Mouse (Mus musculus) embryonic facial prominence, embryonic 11.5 days (tissue): ENCODE data around the gene Dnajb8. TPM values are rescaled to one million over a fixed set of nuclear protein-coding genes. Genes with fewer than 3 reads are reported as not detected.

Experiments
- ATAC-seq: fragments of 200-750 bp; cut with Nextera tagmentation; replicated peaks from 2 replicates; pipeline ENCODE4 v1.8.0; 2017; ENCODE audit warnings: low read depth; ENCODE audit not compliant: insufficient number of reproducible peaks, low FRiP score, low TSS enrichment
- DNase-seq: peaks from one replicate; pipeline ENCODE4 v3.0.0-alpha.2; 2015; ENCODE audit warnings: low spot score
- H3K27ac ChIP-seq: fragments of 300-500 bp; sonication (generic); replicated peaks from 2 replicates; pipeline ENCODE4 v1.5.1; 2014; ENCODE audit warnings: mild to moderate bottlenecking, low read depth, low read length, control low read depth
- H3K27me3 ChIP-seq: fragments of 300-500 bp; sonication (generic); 2 replicates; pipeline ENCODE4 v1.6.1; 2014; ENCODE audit warnings: mild to moderate bottlenecking, low read length, moderate library complexity, mixed read lengths; ENCODE audit not compliant: control insufficient read depth, insufficient read depth
- H3K36me3 ChIP-seq: fragments of 300-500 bp; sonication (generic); replicated peaks from 2 replicates; pipeline ENCODE4 v1.6.1; 2014; ENCODE audit warnings: low read depth, mild to moderate bottlenecking, low read length, moderate library complexity, mixed read lengths; ENCODE audit not compliant: control insufficient read depth, insufficient read depth
- H3K4me1 ChIP-seq: fragments of 300-500 bp; sonication (generic); 2 replicates; pipeline ENCODE4 v1.6.1; 2014; ENCODE audit warnings: low read length, mixed read lengths; ENCODE audit not compliant: control insufficient read depth, insufficient read depth
- H3K4me2 ChIP-seq: fragments of 300-500 bp; sonication (generic); 2 replicates; pipeline ENCODE4 v1.6.1; 2014; ENCODE audit warnings: low read depth, mild to moderate bottlenecking, control low read depth, low read length, moderate library complexity
- H3K4me3 ChIP-seq: fragments of 300-500 bp; sonication (generic); 2 replicates; pipeline ENCODE4 v1.5.1; 2014; ENCODE audit warnings: low read depth, low read length, control low read depth
- H3K9ac ChIP-seq: fragments of 300-500 bp; sonication (generic); replicated peaks from 2 replicates; pipeline ENCODE4 v1.6.1; 2014; ENCODE audit warnings: mild to moderate bottlenecking, control low read depth, low read length
- H3K9me3 ChIP-seq: fragments of 300-500 bp; sonication (generic); replicated peaks from 2 replicates; pipeline ENCODE4 v1.6.1; 2016; ENCODE audit warnings: mild to moderate bottlenecking, low read length, inconsistent platforms, mixed read lengths; ENCODE audit not compliant: control insufficient read depth
- WGBS: fragments of 180-500 bp; shearing (Covaris S2); extraction: QIAGEN DNeasy Blood & Tissue Kit; methylation state at CpG from one replicate; pipeline ENCODE4 v1.1.7; 2014; 5-methylcytosine and 5-hydroxymethylcytosine counted together
- polyA plus RNA-seq: library from polyadenylated mRNA; unstranded; fragments of >200 nt; fragmentation: Nextera tagmentation; extraction: Ambion mirVana; gene quantifications from 2 replicates; pipeline ENCODE4 v1.2.1, GENCODE M21; 2014

Gene Dnajb8
- polyA plus RNA-seq, 1 experiment from 2014 or later = not detected

GRCm38 (mm10) chr6:88278141-88278540, 56.1 kb downstream of the Dnajb8 start:
- no peak for ATAC-seq
- no peak for DNase-seq
- WGBS = 84% methylated on average over 2 of the region's 2 CpGs
- Histone ChIP-seq H3K4me2 (no peak overlapping the region), H3K4me1 (no peaks in the 10 kb centered on the region), H3K36me3 (no peaks in the 10 kb centered on the region), H3K9ac (no peak overlapping the region), H3K4me3 (no peak overlapping the region), H3K27me3 (no peaks in the 10 kb centered on the region), H3K27ac (no peak overlapping the region), H3K9me3 (no peaks in the 10 kb centered on the region)

GRCm38 (mm10) chr6:88290129-88290766, 68.2 kb downstream of the Dnajb8 start:
- no peak overlapping the region for H3K27ac ChIP-seq

GRCm38 (mm10) chr6:88292274-88292909, 70.3 kb downstream of the Dnajb8 start:
- Histone ChIP-seq H3K4me1 (no peaks in the 10 kb centered on the region), H3K27me3 (no peaks in the 10 kb centered on the region), H3K4me3 (no peak overlapping the region), H3K4me2 (no peak overlapping the region), H3K27ac (no peak overlapping the region), H3K36me3 (no peaks in the 10 kb centered on the region), H3K9ac (no peak overlapping the region), H3K9me3 (no peaks in the 10 kb centered on the region)
- no peak for DNase-seq
- ATAC-seq = no peak
- WGBS = 69% methylated on average over 4 of the region's 4 CpGs

More at GRCm38 (mm10) chr6:88290129-88290766, 68.2 kb downstream of the Dnajb8 start:
- Histone ChIP-seq H3K27me3 (no peaks in the 10 kb centered on the region), H3K4me3 (no peak overlapping the region), H3K9ac (no peak overlapping the region), H3K9me3 (no peaks in the 10 kb centered on the region), H3K36me3 (no peaks in the 10 kb centered on the region), H3K4me1 (no peaks in the 10 kb centered on the region), H3K4me2 (no peak overlapping the region)
- DNase-seq = no peak
- no peak for ATAC-seq
- 82% methylated on average over 6 of the region's 6 CpGs for WGBS

GRCm38 (mm10) chr6:88299491-88299890, 77.4 kb downstream of the Dnajb8 start:
- Histone ChIP-seq H3K9ac (no peak overlapping the region), H3K4me1 (no peaks in the 10 kb centered on the region), H3K36me3 (no peaks in the 10 kb centered on the region), H3K27me3 (no peaks in the 10 kb centered on the region), H3K27ac (no peak overlapping the region), H3K9me3 (no peaks in the 10 kb centered on the region), H3K4me2 (no peak overlapping the region), H3K4me3 (no peak overlapping the region)
- WGBS = 39% methylated on average over 2 of the region's 2 CpGs
- no peak for DNase-seq
- no peak for ATAC-seq

DNA sequence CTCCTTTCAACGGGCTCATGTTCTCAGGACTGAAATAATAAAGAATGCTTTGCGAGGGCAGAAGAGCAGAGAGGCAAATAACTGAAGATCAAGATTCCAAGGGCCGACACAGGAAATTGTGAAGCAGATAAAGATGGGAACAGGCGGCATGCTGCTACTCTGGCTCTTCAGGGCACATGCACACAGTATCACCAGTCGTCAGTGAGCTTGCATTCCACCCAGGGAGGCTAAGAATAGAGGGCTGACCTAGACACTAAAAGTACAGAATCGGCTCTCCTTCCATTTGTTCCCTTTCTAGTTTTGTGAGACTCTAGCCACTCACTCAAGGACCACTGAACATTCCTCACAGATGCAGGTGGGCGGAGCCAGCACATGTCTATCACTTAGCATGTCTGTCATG, 79.2 kb downstream of the Dnajb8 start:
- no peaks in the 10 kb centered on the region for H3K4me1 ChIP-seq
- H3K4me2 ChIP-seq = no peak overlapping the region
- no peak overlapping the region for H3K27ac ChIP-seq
- H3K9me3 ChIP-seq = no peaks in the 10 kb centered on the region
- WGBS = 66% methylated on average over 7 of the region's 7 CpGs
- H3K27me3 ChIP-seq = no peaks in the 10 kb centered on the region
- H3K4me3 ChIP-seq = no peak overlapping the region
- no peaks in the 10 kb centered on the region for H3K36me3 ChIP-seq
- DNase-seq (no peak), ATAC-seq (no peak)
- no peak overlapping the region for H3K9ac ChIP-seq

Other genes starting within 250 kb of the Dnajb8 start
- 62.8 and 92.5 TPM in 2 replicates for gene H1fx, start 240.6 kb upstream of the Dnajb8 start, polyA plus RNA-seq
- 231 and 243 TPM in 2 replicates for gene Rab7, start 177.0 kb upstream of the Dnajb8 start, polyA plus RNA-seq
- 329 and 355 TPM in 2 replicates for gene Rpn1, start 137.8 kb upstream of the Dnajb8 start, polyA plus RNA-seq
- 28.3 and 30.0 TPM in 2 replicates for gene Gata2, start 28.4 kb upstream of the Dnajb8 start, polyA plus RNA-seq
- gene Eefsec, start 224.3 kb downstream of the Dnajb8 start, polyA plus RNA-seq = 42.0 and 42.4 TPM in 2 replicates
- gene Ruvbl1, start 243.1 kb downstream of the Dnajb8 start, polyA plus RNA-seq = 185 and 196 TPM in 2 replicates